Mouse (Mus musculus) kidney, adult 2 months (tissue): ENCODE results near the gene Plekho1.

Source experiments
- CTCF ChIP-seq: fragments of 200-500 bp; conservative IDR thresholded peaks from 2 replicates; pipeline ENCODE4 v1.5.1; 2011; ENCODE audit warnings: low read depth, mild to moderate bottlenecking, control low read depth, low read length, moderate library complexity, mixed read lengths; ENCODE audit not compliant: insufficient read depth, insufficient read length
- POLR2A ChIP-seq: fragments of 200-500 bp; IDR thresholded peaks from one replicate; pipeline ENCODE4 v1.6.1; 2011; ENCODE audit warnings: low read depth, low read length, control low read depth

GRCm38 (mm10) chr3:96000921-96001501, 5.2 kb upstream of the Plekho1 start:
- TF ChIP-seq POLR2A (no peak), CTCF (no peak)
